Mouse (Mus musculus): ENCODE results near the gene Gnaq. TPM values are rescaled to one million over a fixed set of nuclear protein-coding genes. Genes with fewer than 3 reads are reported as not detected.
A peak's percentile ranks its signal among the peaks of the same experiment; 100 is the strongest.

The Gnaq gene
- total RNA-seq, 2 experiments from 2014 or later: 12.2 to 15.7 TPM

DNA sequence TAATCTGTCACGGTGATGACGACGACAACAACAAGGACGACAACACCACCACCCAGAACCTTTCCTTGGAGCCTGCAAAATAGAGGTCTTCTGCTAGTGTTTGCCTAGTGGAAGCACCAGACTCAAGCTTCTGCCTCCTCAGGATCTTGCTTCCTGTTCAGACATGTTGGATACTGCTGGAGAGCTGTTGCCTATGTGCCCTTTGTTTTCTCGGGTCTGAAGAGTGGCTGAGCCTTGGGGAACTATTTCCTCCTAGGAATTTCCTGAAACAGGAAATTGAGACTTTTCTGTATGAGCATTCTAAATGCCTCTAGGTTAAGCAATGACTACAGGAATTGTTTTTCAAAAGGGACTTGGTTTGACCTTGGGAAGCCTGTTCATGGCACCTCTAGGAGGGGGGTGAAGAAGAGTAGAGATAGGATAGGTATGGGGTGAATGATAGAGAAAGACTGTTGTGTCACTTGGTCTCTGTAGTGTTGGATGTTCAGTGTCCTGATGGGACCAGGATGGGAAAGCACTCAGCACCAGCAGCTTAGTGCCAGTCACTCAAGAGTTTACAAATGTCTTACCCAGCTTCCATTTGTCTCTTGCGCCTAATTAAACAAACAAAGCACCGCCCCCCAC lies 49.3 kb downstream of the Gnaq start:
- H3K27ac ChIP-seq: peak overlapping the region; percentile 71
- TF ChIP-seq CTCF (IDR thresholded peaks at IDR 0.05): no peak
- H3K4me3 ChIP-seq: no peak overlapping the region
- intact Hi-C loops (cut with DNase I): no loop called here
- DNase-seq: no peak

DNA sequence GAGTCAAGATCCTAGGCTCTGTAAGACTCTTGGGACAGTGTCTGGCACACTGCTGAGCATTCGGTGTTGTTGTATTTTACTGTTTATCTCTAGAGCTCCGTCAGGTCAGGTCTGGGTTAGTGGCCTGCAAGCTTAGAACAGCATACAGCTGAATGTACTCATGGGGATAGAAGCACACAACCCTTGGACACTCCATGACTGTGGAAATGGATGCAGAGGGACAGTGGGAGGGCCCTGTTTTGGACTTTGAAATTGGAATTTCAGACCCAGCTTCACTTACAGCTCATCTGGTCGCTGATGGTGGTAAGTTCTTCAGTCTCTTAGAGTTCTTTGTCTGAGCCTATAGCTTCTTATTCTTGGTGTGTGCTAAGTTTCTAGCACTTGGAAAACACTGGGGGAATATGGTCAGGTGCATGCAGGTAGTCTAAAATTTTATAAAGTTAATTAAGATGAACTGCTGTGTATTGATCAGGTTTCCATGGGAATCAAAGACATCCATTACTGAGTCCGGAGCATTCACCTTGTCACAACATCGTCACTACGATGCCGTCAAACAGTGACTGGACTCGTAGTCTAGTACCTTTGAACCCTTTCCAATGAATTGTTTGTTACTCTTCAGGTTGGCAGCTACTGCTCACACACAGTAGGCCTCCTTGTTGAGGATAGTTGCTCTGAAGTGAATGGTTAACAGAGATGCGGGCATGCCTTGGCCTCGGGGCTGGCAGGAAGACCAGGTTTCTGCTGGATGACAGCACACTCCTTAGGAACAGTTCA lies 51.1 kb downstream of the Gnaq start:
- Histone ChIP-seq H3K4me3 (no peak overlapping the region), H3K27ac (peak overlapping the region; percentile 24; the same call in 1 of the 2 replicates)
- TF ChIP-seq CTCF (IDR thresholded peaks at IDR 0.05): no peak
- intact Hi-C loops (cut with DNase I): no loop called here
- DNase-seq: no peak

DNA sequence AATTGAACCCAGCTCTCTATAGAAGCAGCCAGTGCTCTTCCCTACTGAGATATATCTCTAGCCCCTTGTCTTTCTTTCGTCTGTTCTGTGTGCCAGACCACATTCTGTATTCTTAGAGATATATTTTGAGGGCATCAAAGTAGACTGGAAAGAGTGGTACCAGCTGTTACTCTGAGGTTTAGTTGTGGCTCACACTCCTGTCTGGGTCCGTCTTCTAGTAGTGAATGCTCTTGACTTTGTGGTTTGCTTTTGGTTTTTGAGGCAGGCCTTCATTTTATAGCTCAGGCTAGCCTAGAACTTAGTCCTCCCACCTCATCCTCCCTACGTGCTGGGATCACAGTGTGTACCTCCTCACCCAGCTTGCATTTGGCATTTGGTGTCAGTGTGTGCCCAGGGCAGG lies 54.4 kb downstream of the Gnaq start:
- intact Hi-C loops (cut with DNase I): no loop called here
- H3K27ac ChIP-seq: no peak overlapping the region
- no peak overlapping the region for H3K4me3 ChIP-seq
- no peak for TF ChIP-seq CTCF (IDR thresholded peaks at IDR 0.05)
- DNase-seq: no peak

DNA sequence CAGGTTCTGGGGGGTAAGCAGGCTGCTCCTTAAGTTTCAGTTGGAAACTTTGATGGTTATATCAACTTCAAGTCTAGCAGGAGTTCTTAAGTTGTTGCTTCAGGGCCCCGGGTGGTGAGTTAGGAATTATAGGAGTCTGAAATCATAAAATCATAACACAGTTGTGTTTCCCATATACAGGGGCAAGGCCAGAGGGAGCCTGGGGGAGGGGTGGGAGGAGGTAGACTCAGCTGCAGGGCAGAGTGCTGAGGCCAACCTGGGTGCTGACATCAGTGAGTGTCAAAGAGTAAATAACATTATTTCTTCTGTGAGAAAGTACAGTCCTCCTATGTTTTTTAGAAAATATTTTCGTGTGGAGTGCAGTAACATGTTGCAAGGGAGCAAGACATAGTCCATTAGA lies 55.3 kb downstream of the Gnaq start:
- Histone ChIP-seq H3K4me3 (no peak overlapping the region), H3K27ac (0 out of 2 replicates have a peak overlapping the region, but pooled peaks have one; percentile 4)
- intact Hi-C loops (cut with DNase I): no loop called here
- DNase-seq: no peak
- TF ChIP-seq CTCF (IDR thresholded peaks at IDR 0.05): no peak

DNA sequence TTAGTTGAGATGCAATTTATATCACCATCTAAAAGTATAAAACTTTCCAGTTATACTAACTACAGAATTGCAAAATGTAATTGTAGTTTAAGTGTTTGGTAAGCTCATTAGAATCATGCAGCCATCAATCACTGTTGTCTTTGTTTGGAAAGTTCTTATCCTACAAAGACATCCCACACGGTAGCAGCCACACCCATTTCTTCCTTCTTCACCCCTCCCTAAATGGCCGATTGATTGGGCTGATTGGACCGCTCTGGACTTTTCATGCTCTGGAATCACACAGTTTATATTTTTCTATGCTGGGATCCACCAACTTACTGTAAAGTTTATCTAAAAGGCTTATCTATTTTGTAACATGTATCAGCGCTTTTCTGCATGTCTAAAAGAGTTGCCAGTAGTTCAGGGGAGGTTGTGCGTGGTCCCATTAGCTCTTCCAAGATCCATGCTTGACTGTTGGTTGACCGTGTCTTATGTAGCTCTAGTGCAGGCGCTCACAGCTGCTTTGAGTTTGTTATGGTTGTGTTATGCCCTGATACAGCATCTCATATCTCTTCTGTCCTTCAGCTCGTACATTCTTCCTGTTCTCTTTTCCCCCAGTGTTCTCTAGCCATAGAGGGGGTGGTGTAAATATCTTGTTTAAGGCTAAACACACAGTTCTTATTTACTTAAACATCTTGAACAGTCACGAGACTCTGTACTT lies 56.6 kb downstream of the Gnaq start:
- TF ChIP-seq CTCF (IDR thresholded peaks at IDR 0.05): no peak
- peak overlapping the region; percentile 39; the same call in 1 of the 2 replicates for H3K27ac ChIP-seq
- no peak for DNase-seq
- intact Hi-C loops (cut with DNase I): no loop called here
- H3K4me3 ChIP-seq: no peak overlapping the region

DNA sequence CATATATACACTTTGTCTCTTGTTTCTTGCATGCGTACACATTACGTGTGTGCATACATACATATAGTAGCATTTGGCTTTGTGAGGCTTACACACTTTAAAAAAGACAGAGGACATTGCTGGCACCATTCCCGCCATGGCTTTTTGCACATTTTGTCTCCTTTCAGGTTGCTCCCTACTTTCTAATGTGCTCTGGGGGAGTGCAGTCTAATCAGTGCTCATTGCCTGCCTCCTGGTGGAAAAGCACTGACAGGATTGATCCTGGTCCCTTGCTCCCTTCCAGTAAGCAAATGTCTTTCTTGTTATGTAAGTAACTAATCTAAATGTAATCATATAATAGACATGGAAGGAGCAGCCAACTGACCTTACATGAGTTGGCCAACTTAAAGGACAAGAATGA lies 65.5 kb downstream of the Gnaq start:
- H3K4me3 ChIP-seq: no peak overlapping the region
- intact Hi-C loops (cut with DNase I): loop anchor here (2.0 kb wide), 2 partner anchors 65 to 133 kb away; partner anchors contain the start of gene Gnaq
- H3K27ac ChIP-seq: no peak overlapping the region
- DNase-seq: no peak
- TF ChIP-seq CTCF (IDR thresholded peaks at IDR 0.05): peak; percentile 62

DNA sequence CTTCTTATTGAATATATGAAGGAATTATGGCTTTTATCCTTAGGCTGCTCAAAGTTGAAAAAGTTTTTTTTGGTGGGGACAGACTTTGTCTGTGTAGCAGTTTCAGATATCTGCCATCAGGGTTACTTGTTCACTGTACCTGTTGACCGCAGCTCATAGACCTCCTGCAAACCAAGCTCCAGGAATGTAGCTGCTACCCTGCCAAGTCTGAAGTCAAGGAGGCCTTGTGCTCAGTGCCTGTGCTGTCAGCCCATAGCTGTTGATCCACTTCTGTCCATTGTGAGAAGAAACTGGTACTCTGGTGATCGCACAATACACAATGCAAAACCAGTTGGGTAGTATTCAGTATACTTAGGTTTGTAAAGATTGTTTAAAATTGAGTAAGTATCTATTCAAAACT lies 68.7 kb downstream of the Gnaq start:
- intact Hi-C loops (cut with DNase I): no loop called here
- no peak for TF ChIP-seq CTCF (IDR thresholded peaks at IDR 0.05)

DNA sequence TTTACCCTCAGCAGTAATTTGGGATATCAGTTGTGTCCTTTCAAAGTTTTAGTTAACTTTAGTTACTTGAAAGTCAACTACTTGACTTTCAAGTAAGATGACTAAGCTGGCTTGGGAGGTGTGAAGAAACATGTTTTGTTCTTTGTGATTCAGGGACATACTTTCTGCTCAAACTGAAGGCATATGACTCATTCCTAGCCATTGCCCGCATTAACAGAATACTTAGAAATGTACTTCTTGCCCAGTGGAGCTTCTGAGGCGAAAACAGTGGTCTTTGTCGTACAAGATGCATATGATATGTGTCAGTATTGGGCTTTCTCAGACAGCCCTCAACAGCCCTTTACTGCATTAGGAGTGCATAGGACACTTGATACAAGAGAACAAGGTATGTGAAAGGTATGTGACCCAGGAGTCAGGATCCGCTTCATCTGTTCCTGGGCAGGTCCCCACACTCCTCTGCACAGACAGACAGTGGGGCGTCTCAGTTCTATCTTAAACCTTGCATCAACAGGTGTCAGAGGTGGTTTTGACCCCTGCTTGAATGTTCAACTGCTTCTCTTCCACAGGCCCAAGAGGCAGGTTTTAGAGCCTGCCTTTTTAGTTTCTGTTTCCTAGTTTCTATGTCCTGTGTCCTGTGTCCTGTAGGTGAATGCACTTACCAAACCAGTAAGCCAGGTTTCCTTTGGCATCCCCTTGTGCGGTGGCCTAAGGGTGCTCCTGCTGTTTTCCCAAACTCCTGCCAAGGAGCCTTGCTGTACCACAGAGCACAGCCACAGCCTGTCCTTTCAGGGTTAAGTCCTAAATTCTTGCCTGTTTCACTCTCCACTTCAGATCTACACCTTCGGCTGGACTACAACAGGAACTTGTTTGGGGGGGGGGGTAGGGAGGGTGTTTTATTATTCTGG lies 72.4 kb downstream of the Gnaq start:
- no peak for DNase-seq
- TF ChIP-seq CTCF (IDR thresholded peaks at IDR 0.05): no peak
- Histone ChIP-seq H3K4me3 (no peak overlapping the region), H3K27ac (no peak overlapping the region)
- intact Hi-C loops (cut with DNase I): no loop called here

More for the DNA sequence above, 68.7 kb downstream of the Gnaq start:
- H3K4me3 ChIP-seq: no peak overlapping the region
- no peak overlapping the region for H3K27ac ChIP-seq
- no peak for DNase-seq

DNA sequence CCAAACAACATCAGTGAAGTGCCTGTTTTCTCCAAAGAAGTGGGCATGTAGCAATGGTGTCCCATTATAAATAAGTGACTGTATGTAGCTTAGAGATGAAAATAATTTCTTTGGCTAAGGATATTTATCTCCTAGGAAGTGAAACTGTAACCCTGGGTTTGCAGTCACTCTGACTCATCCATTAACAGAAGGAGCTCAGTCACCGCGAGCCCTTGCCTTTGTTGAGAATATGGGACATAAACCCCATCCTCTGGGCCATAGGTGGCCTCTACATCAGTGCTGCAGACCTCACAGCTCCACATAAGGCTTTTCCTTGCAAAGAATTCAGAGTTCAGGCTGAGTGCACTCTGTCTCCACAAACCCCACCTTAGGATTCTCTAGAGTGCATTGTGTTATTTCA lies 77.0 kb downstream of the Gnaq start:
- Histone ChIP-seq H3K27ac (no peak overlapping the region), H3K4me3 (no peak overlapping the region)
- intact Hi-C loops (cut with DNase I): no loop called here
- no peak for TF ChIP-seq CTCF (IDR thresholded peaks at IDR 0.05)
- DNase-seq: no peak

DNA sequence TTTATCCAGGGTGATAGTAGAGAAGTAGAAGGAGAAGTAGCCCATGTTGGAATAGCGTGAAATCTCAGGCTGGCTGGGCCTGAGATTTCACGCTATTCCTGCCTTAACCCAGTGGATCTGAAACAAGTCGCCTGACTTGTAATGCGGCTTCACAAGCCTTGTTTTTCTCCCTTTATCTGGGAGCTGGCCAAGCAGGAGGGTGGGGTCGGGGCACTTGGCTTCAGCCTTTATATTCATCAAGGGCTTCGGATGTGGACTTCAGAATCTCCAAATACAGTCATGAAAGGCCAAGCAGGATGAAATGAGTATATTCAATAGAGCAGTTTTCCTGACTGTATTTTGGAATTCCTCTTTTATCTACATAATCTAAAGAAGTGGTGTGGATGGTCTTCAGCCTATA lies 82.3 kb downstream of the Gnaq start:
- intact Hi-C loops (cut with DNase I): no loop called here
- TF ChIP-seq CTCF (IDR thresholded peaks at IDR 0.05): no peak
- 0 out of 2 replicates have a peak overlapping the region, but pooled peaks have one; percentile 25 for H3K4me3 ChIP-seq
- peak overlapping the region; percentile 85 for H3K27ac ChIP-seq
- DNase-seq: peak; percentile 82

DNA sequence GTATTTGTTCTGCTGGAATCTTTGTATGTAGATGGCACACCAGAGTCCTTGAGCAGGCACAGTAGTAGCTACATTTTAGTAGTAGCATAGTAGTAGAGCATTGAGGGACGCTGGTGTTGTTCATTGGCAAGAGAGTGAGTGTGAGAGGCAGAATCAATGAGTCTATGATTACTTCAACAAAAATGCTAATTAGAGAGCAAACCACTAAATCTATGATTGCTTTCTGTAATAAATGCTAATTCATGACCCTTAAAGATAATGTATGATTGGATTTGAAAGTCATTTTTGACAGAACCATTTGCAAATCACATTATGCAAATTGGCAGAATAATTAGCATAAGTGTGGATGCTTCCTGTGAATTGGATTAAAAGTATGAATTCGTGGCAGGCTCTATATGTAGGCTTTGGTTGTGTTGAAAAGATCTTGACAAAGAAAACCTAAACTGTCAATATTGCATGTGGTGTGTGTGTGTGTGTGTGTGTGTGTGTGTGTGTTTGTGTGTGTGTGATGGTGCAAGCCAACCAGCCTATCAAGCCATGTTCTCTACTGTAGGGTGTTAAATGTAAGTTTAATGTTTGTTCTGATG lies 82.9 kb downstream of the Gnaq start:
- Histone ChIP-seq H3K27ac (peak overlapping the region; percentile 85), H3K4me3 (no peak overlapping the region)
- TF ChIP-seq CTCF (IDR thresholded peaks at IDR 0.05): no peak
- no peak for DNase-seq
- intact Hi-C loops (cut with DNase I): no loop called here

DNA sequence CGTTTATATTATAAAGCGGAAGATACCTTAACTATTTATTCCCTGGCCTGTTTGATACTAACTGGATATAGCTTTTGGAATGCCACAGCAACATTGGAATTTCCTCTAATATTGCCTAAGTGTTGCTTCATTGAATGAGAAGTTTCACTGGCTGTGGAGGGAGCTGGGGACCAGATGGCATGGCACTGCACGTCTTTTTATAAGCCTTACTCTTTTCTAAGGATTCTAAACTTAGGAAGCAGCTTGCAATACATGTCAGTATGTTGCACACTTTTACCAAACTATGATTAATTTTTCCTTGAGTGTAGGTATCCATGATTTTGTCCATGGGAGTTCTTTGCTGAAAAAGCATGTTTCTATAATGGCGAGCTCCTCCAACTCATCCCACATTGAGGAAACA lies 87.3 kb downstream of the Gnaq start:
- Histone ChIP-seq H3K4me3 (no peak overlapping the region), H3K27ac (no peak overlapping the region)
- no peak for TF ChIP-seq CTCF (IDR thresholded peaks at IDR 0.05)
- intact Hi-C loops (cut with DNase I): no loop called here
- no peak for DNase-seq
